ENCODE assay signal across 8 mouse cellular contexts in genomic region chr2:167690962-167691311, GRCm38 (mm10). TPM values are rescaled to one million over a fixed set of nuclear protein-coding genes. Genes with fewer than 3 reads are reported as not detected.
DNase-seq lines count a peak whose midpoint lies in the region; ATAC-seq and TF ChIP-seq lines count a peak whose summit lies in the region.

No protein-coding gene starts in this region.

- TF ChIP-seq CTCF in G1E (IDR thresholded peaks at IDR 0.05; ENCODE audit: low read depth, low read length), result no peak
- TF ChIP-seq CTCF in small intestine, adult 2 months (IDR thresholded peaks at IDR 0.05; ENCODE audit: extremely low read depth, insufficient read length, insufficient replicate concordance, low read depth, low read length), result no peak

- no peak overlapping the region for H3K27ac ChIP-seq in hindbrain, embryonic 15.5 days (replicated peaks)
- no peak overlapping the region for H3K27ac ChIP-seq in hindbrain, embryonic 10.5 days
- no peak overlapping the region for H3K27ac ChIP-seq in limb, embryonic 10.5 days
- peak overlapping the region; percentile 86 for H3K27ac ChIP-seq in small intestine, adult 2 months (ENCODE audit: insufficient read depth, low read depth, low read length)
- no peak overlapping the region for H3K27ac ChIP-seq in hindbrain, embryonic 14.5 days

- no peaks in the 10 kb centered on the region for H3K9me3 ChIP-seq in hindbrain, embryonic 15.5 days
- peaks cover 9% of the 10 kb centered on the region for H3K9me3 ChIP-seq in hindbrain, embryonic 10.5 days
- H3K9me3 ChIP-seq in G1E (replicated peaks), result no peaks in the 10 kb centered on the region
- H3K9me3 ChIP-seq in limb, embryonic 10.5 days (replicated peaks), result no peaks in the 10 kb centered on the region
- H3K9me3 ChIP-seq in hindbrain, embryonic 14.5 days (ENCODE audit: control insufficient read depth, low read length), result no peaks in the 10 kb centered on the region

- DNase-seq in hindbrain, embryonic 10.5 days (ENCODE audit: low spot score), result no peak
- no peak for DNase-seq in G1E (ENCODE audit: low spot score)
- DNase-seq in gastrocnemius, postnatal 14 days, result peak; percentile 52
- no peak for DNase-seq in limb, embryonic 10.5 days (ENCODE audit: low spot score)
- no peak for DNase-seq in hindbrain, embryonic 14.5 days (ENCODE audit: low spot score)
- no peak for DNase-seq in adipocyte (ENCODE audit: low spot score)

- intact Hi-C loops in gastrocnemius, postnatal 14 days (cut with DNase I; ENCODE audit: low total_unique reads), result no loop called here

- H3K36me3 ChIP-seq in hindbrain, embryonic 15.5 days, result no peaks in the 10 kb centered on the region
- H3K36me3 ChIP-seq in hindbrain, embryonic 10.5 days, result no peaks in the 10 kb centered on the region
- H3K36me3 ChIP-seq in G1E (replicated peaks), result peaks cover 56% of the 10 kb centered on the region
- H3K36me3 ChIP-seq in limb, embryonic 10.5 days, result no peaks in the 10 kb centered on the region
- peaks cover 10% of the 10 kb centered on the region; the same call in 1 of the 2 replicates for H3K36me3 ChIP-seq in small intestine, adult 2 months (ENCODE audit: control insufficient read depth, insufficient read depth, low read length)
- no peaks in the 10 kb centered on the region for H3K36me3 ChIP-seq in hindbrain, embryonic 14.5 days (replicated peaks; ENCODE audit: control insufficient read depth, insufficient read depth)

- TF ChIP-seq POLR2A in small intestine, adult 2 months (IDR thresholded peaks at IDR 0.05; ENCODE audit: low read depth, low read length), result no peak

- peak overlapping the region; percentile 97; the same call in 1 of the 2 replicates for H3K4me2 ChIP-seq in hindbrain, embryonic 15.5 days
- no peak overlapping the region; the same call in 1 of the 2 replicates for H3K4me2 ChIP-seq in hindbrain, embryonic 14.5 days (replicated peaks)

- H3K4me1 ChIP-seq in hindbrain, embryonic 15.5 days (replicated peaks), result peaks cover 21% of the 10 kb centered on the region
- H3K4me1 ChIP-seq in hindbrain, embryonic 10.5 days (replicated peaks), result peaks cover 39% of the 10 kb centered on the region
- H3K4me1 ChIP-seq in G1E (ENCODE audit: insufficient read depth, low read depth, low read length), result peaks cover 63% of the 10 kb centered on the region
- peaks cover 29% of the 10 kb centered on the region for H3K4me1 ChIP-seq in limb, embryonic 10.5 days
- H3K4me1 ChIP-seq in small intestine, adult 2 months (ENCODE audit: control insufficient read depth, insufficient read depth, insufficient read length, low read length), result peaks cover 43% of the 10 kb centered on the region
- peaks cover 3% of the 10 kb centered on the region; the same call in 1 of the 2 replicates for H3K4me1 ChIP-seq in hindbrain, embryonic 14.5 days (replicated peaks; ENCODE audit: control insufficient read depth, insufficient read depth, low read length)

- H3K27me3 ChIP-seq in hindbrain, embryonic 15.5 days, result peaks cover 41% of the 10 kb centered on the region
- H3K27me3 ChIP-seq in hindbrain, embryonic 10.5 days (ENCODE audit: insufficient read depth, poor library complexity, severe bottlenecking), result peaks cover 70% of the 10 kb centered on the region
- peaks cover 17% of the 10 kb centered on the region; the same call in 1 of the 2 replicates for H3K27me3 ChIP-seq in G1E (ENCODE audit: insufficient read depth, low read length)
- H3K27me3 ChIP-seq in limb, embryonic 10.5 days (ENCODE audit: low read depth, poor library complexity, severe bottlenecking), result peaks cover 71% of the 10 kb centered on the region
- no peaks in the 10 kb centered on the region for H3K27me3 ChIP-seq in small intestine, adult 2 months (ENCODE audit: control insufficient read depth, insufficient read depth, low read length)
- peaks cover 58% of the 10 kb centered on the region for H3K27me3 ChIP-seq in hindbrain, embryonic 14.5 days (ENCODE audit: control insufficient read depth, insufficient read depth, low read length)

- H3K9ac ChIP-seq in hindbrain, embryonic 15.5 days, result no peak overlapping the region
- H3K9ac ChIP-seq in hindbrain, embryonic 14.5 days, result no peak overlapping the region

- WGBS in hindbrain, embryonic 15.5 days, result 86% methylated on average over 12 of the region's 12 CpGs
- WGBS in hindbrain, embryonic 10.5 days, result 87% methylated on average over 12 of the region's 12 CpGs
- 86% methylated on average over 12 of the region's 12 CpGs for WGBS in limb, embryonic 10.5 days
- 22% methylated on average over 12 of the region's 12 CpGs for WGBS in small intestine, adult 2 months
- 82% methylated on average over 12 of the region's 12 CpGs for WGBS in hindbrain, embryonic 14.5 days

- peak overlapping the region; percentile 22; the same call in 1 of the 2 replicates for H3K4me3 ChIP-seq in hindbrain, embryonic 15.5 days
- no peak overlapping the region for H3K4me3 ChIP-seq in hindbrain, embryonic 10.5 days
- H3K4me3 ChIP-seq in G1E (ENCODE audit: low read depth, low read length), result peak overlapping the region; percentile 86
- peak overlapping the region; percentile 10; the same call in 1 of the 2 replicates for H3K4me3 ChIP-seq in limb, embryonic 10.5 days
- peak overlapping the region; percentile 84 for H3K4me3 ChIP-seq in small intestine, adult 2 months (ENCODE audit: low read depth, low read length)
- H3K4me3 ChIP-seq in hindbrain, embryonic 14.5 days (replicated peaks; ENCODE audit: low read length), result no peak overlapping the region

- ATAC-seq in hindbrain, embryonic 15.5 days (ENCODE audit: low FRiP score, low read depth), result no peak
- no peak for ATAC-seq in G1E (ENCODE audit: extremely low read depth, insufficient number of reproducible peaks, low FRiP score, poor library complexity, severe bottlenecking)
- no peak for ATAC-seq in hindbrain, embryonic 14.5 days (ENCODE audit: low FRiP score)

RNA-seq across cellular contexts. Expression of gene Tmem189, which starts 1.3 kb away (rescaled TPM):
- polyA plus RNA-seq in hindbrain, embryonic 15.5 days (2015; fragmentation: Nextera tagmentation; extraction: Ambion mirVana), result 39.4 and 42.5 TPM in 2 replicates
- polyA plus RNA-seq in hindbrain, embryonic 10.5 days (2016; fragmentation: Nextera tagmentation; extraction: Ambion mirVana), result 41.2 and 43.8 TPM in 2 replicates
- total RNA-seq in G1E (2014; fragmentation: Nextera tagmentation), result 14.1 and 20.1 TPM in 2 replicates
- total RNA-seq in G1E (2017), result 17.5 and 18.3 TPM in 2 replicates
- polyA plus RNA-seq in G1E (2012), result 36.9 and 38.8 TPM in 2 replicates
- 10 to 100 TPM; 18.1 to 22.8 TPM for total RNA-seq in gastrocnemius, postnatal 14 days (2021)
- polyA plus RNA-seq in limb, embryonic 10.5 days (2016; fragmentation: Nextera tagmentation; extraction: Ambion mirVana), result 41.9 and 43.2 TPM in 2 replicates
- polyA plus RNA-seq in small intestine, adult 2 months (2012; rRNA removed), result 28.0 and 105 TPM in 2 replicates
- polyA plus RNA-seq in hindbrain, embryonic 14.5 days (2014; fragmentation: Nextera tagmentation; extraction: Ambion mirVana), result 33.9 and 37.5 TPM in 2 replicates

RNA-seq across cellular contexts. Expression of gene Cebpb, which starts 2.2 kb away (rescaled TPM):
- 3.2 and 3.3 TPM in 2 replicates for polyA plus RNA-seq in hindbrain, embryonic 15.5 days (2015; fragmentation: Nextera tagmentation; extraction: Ambion mirVana)
- polyA plus RNA-seq in hindbrain, embryonic 10.5 days (2016; fragmentation: Nextera tagmentation; extraction: Ambion mirVana), result 1.1 and 1.5 TPM in 2 replicates
- total RNA-seq in G1E (2014; fragmentation: Nextera tagmentation) (10.5 and 12.5 TPM in 2 replicates), G1E (2017) (12.9 and 33.6 TPM in 2 replicates)
- 61.6 and 87.9 TPM in 2 replicates for polyA plus RNA-seq in G1E (2012)
- 100 to 1,000 TPM in 1 of 2 experiments, 10 to 100 TPM in 1; 66.9 to 120 TPM for total RNA-seq in gastrocnemius, postnatal 14 days (2021)
- polyA plus RNA-seq in limb, embryonic 10.5 days (2016; fragmentation: Nextera tagmentation; extraction: Ambion mirVana), result 1.2 and 2.2 TPM in 2 replicates
- 194 and 386 TPM in 2 replicates for polyA plus RNA-seq in small intestine, adult 2 months (2012; rRNA removed)
- 3.5 and 3.6 TPM in 2 replicates for polyA plus RNA-seq in hindbrain, embryonic 14.5 days (2014; fragmentation: Nextera tagmentation; extraction: Ambion mirVana)

RNA-seq across cellular contexts. Expression of gene Gm20431, which starts 29.6 kb away (rescaled TPM):
- polyA plus RNA-seq in hindbrain, embryonic 15.5 days (2015; fragmentation: Nextera tagmentation; extraction: Ambion mirVana), result 8.6 and 11.5 TPM in 2 replicates
- 4.1 and 6.7 TPM in 2 replicates for polyA plus RNA-seq in hindbrain, embryonic 10.5 days (2016; fragmentation: Nextera tagmentation; extraction: Ambion mirVana)
- 6.2 and 8.1 TPM in 2 replicates for total RNA-seq in G1E (2014; fragmentation: Nextera tagmentation)
- total RNA-seq in G1E (2017), result 0.11 TPM in 1 of 2 replicates, not detected in the other
- not detected in 2 replicates for polyA plus RNA-seq in G1E (2012)
- 10 to 100 TPM; 10.3 to 12.3 TPM for total RNA-seq in gastrocnemius, postnatal 14 days (2021)
- 1.0 and 4.0 TPM in 2 replicates for polyA plus RNA-seq in limb, embryonic 10.5 days (2016; fragmentation: Nextera tagmentation; extraction: Ambion mirVana)
- polyA plus RNA-seq in small intestine, adult 2 months (2012; rRNA removed), result 0.10 TPM in 1 of 2 replicates, not detected in the other
- polyA plus RNA-seq in hindbrain, embryonic 14.5 days (2014; fragmentation: Nextera tagmentation; extraction: Ambion mirVana), result 15.5 and 19.8 TPM in 2 replicates

RNA-seq across cellular contexts. Expression of gene Ube2v1, which starts 59.0 kb away (rescaled TPM):
- 334 and 356 TPM in 2 replicates for polyA plus RNA-seq in hindbrain, embryonic 15.5 days (2015; fragmentation: Nextera tagmentation; extraction: Ambion mirVana)
- 385 and 396 TPM in 2 replicates for polyA plus RNA-seq in hindbrain, embryonic 10.5 days (2016; fragmentation: Nextera tagmentation; extraction: Ambion mirVana)
- total RNA-seq in G1E (2014; fragmentation: Nextera tagmentation) (149 and 162 TPM in 2 replicates), G1E (2017) (81.3 and 83.9 TPM in 2 replicates)
- 197 and 203 TPM in 2 replicates for polyA plus RNA-seq in G1E (2012)
- total RNA-seq in gastrocnemius, postnatal 14 days (2021), result 100 to 1,000 TPM; 158 to 180 TPM
- 375 and 404 TPM in 2 replicates for polyA plus RNA-seq in limb, embryonic 10.5 days (2016; fragmentation: Nextera tagmentation; extraction: Ambion mirVana)
- 58.0 and 89.8 TPM in 2 replicates for polyA plus RNA-seq in small intestine, adult 2 months (2012; rRNA removed)
- polyA plus RNA-seq in hindbrain, embryonic 14.5 days (2014; fragmentation: Nextera tagmentation; extraction: Ambion mirVana), result 302 and 313 TPM in 2 replicates

Comparison
In these comparisons a context has a peak if more than half of its experiments do, and no peak if none do; other contexts are left out.
1. H3K4me3 ChIP-seq: peak in hindbrain, embryonic 15.5 days (single experiment), G1E (single experiment), limb, embryonic 10.5 days (single experiment) and small intestine, adult 2 months (single experiment); none in hindbrain, embryonic 10.5 days (single experiment) and hindbrain, embryonic 14.5 days (single experiment).
2. RNA of gene Cebpb, which starts 2.2 kb away (polyA plus RNA-seq): 194 to 386 TPM in small intestine, adult 2 months and 61.6 to 87.9 TPM in G1E; 3.5 to 3.6 TPM in hindbrain, embryonic 14.5 days, 3.2 to 3.3 TPM in hindbrain, embryonic 15.5 days, 1.1 to 1.5 TPM in hindbrain, embryonic 10.5 days and 1.2 to 2.2 TPM in limb, embryonic 10.5 days; every median in the first group is over 10 times any median in the second.